Mouse (Mus musculus) ES-Bruce4 (cell line): Measurements from ENCODE around the gene Tagln2.

Experiments used
- CTCF ChIP-seq: IDR thresholded peaks from one replicate; pipeline ENCODE4 v1.8.1; 2011; ENCODE audit warnings: low read depth, low read length
- EP300 ChIP-seq: IDR thresholded peaks from 2 replicates; pipeline ENCODE4 v1.6.1; 2011; ENCODE audit warnings: low read depth, low read length; ENCODE audit not compliant: insufficient read depth

GRCm38 (mm10) chr1:172493516-172493915, 6.3 kb upstream of the Tagln2 start:
- no peak for TF ChIP-seq CTCF
- no peak for TF ChIP-seq EP300
